19 mouse cellular contexts compared by ENCODE assay signal in the genomic region with DNA sequence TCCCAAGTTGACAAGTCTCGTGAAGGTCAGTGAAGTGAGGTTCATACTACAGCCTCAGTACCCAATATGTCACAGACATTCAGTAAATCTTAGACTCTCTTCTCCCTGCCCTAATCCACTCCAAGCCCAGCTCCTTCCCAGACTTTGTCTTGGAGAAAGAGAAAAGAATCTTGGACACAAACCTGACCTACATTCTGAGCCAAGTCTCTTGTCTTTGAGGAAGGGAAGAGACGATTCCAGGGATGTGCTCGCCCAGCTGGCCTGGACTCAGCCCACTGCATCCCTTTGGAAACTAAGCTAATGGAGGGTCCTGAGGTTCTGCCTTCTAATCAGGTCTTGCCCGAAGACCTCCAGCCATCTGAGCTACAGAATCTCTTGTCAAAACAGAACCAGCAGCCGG.
A peak's percentile ranks its signal among the peaks of the same experiment; 100 is the strongest.
DNase-seq lines count a peak whose midpoint lies in the region; ATAC-seq lines count a peak whose summit lies in the region.
"Had no signal": no experiment of that assay in that cellular context is flagged by ENCODE, and none has a peak within 500 bp of the region (broad histone marks: within the 10 kb centered on the region; RNA-seq: fewer than 3 reads in every experiment).

No protein-coding gene starts in this region.

- H3K4me3 ChIP-seq in liver, embryonic 12.5 days: no peak overlapping the region
- H3K4me3 ChIP-seq: embryonic facial prominence, embryonic 10.5 days; forebrain, embryonic 13.5 days; limb, embryonic 13.5 days; liver, embryonic 15.5 days; midbrain, embryonic 15.5 days had no signal

- H3K27ac ChIP-seq in liver, embryonic 12.5 days: no peak overlapping the region
- H3K27ac ChIP-seq: embryonic facial prominence, embryonic 10.5 days; forebrain, embryonic 13.5 days; limb, embryonic 13.5 days; liver, embryonic 15.5 days; midbrain, embryonic 15.5 days had no signal

- H3K9ac ChIP-seq in liver, embryonic 12.5 days: no peak overlapping the region
- H3K9ac ChIP-seq: forebrain, embryonic 13.5 days; limb, embryonic 13.5 days; liver, embryonic 15.5 days; midbrain, embryonic 15.5 days had no signal

- peak; percentile 45 to 51 for DNase-seq in cerebellum, postnatal 10 days
- DNase-seq in cerebellum, adult 8-10 months: no peak
- peak; percentile 18 to 26 for DNase-seq in heart, adult 9 months (ENCODE audit: low spot score in 2 of 2)
- no peak for DNase-seq in heart, postnatal 25 days (ENCODE audit: low spot score)
- peak; percentile 28 for DNase-seq in urinary bladder, postnatal 14 days (ENCODE audit: low spot score)
- no peak for DNase-seq in urinary bladder, postnatal 10 days (ENCODE audit: low spot score)
- DNase-seq: cerebellum, postnatal 36 days; kidney, adult 11 months; kidney, postnatal 10 days; spleen, adult 18-20 months; thymus, adult 18-20 months had no signal

- intact Hi-C loops in heart, postnatal 25 days (cut with DNase I): no loop called here

- no peaks in the 10 kb centered on the region for H3K4me1 ChIP-seq in liver, embryonic 12.5 days
- H3K4me1 ChIP-seq: embryonic facial prominence, embryonic 10.5 days; liver, embryonic 15.5 days; midbrain, embryonic 15.5 days had no signal

- WGBS in liver, embryonic 12.5 days (ENCODE audit: insufficient replicate concordance): 74% methylated on average over 5 of the region's 5 CpGs

- H3K27me3 ChIP-seq in liver, embryonic 12.5 days (replicated peaks): no peaks in the 10 kb centered on the region
- H3K27me3 ChIP-seq: forebrain, embryonic 13.5 days; limb, embryonic 13.5 days; liver, embryonic 15.5 days; midbrain, embryonic 15.5 days had no signal

- H3K4me2 ChIP-seq in liver, embryonic 12.5 days: no peak overlapping the region
- H3K4me2 ChIP-seq: forebrain, embryonic 13.5 days; limb, embryonic 13.5 days; liver, embryonic 15.5 days; midbrain, embryonic 15.5 days had no signal

- H3K9me3 ChIP-seq in liver, embryonic 12.5 days (replicated peaks): no peaks in the 10 kb centered on the region
- H3K9me3 ChIP-seq: embryonic facial prominence, embryonic 10.5 days; forebrain, embryonic 13.5 days; liver, embryonic 15.5 days; midbrain, embryonic 15.5 days had no signal

- H3K36me3 ChIP-seq in liver, embryonic 12.5 days: no peaks in the 10 kb centered on the region
- H3K36me3 ChIP-seq: embryonic facial prominence, embryonic 10.5 days; limb, embryonic 13.5 days; liver, embryonic 15.5 days; midbrain, embryonic 15.5 days had no signal

- no peak for ATAC-seq in megakaryocyte-erythroid progenitor cell, adult 5-6 weeks (replicated peaks; ENCODE audit: low FRiP score, low TSS enrichment, poor library complexity, severe bottlenecking)
- no peak for ATAC-seq in liver, embryonic 12.5 days
- ATAC-seq: forebrain, embryonic 13.5 days; hindbrain, embryonic 16.5 days; midbrain, embryonic 15.5 days had no signal

Comparison
In these comparisons a context has a peak if more than half of its experiments do, and no peak if none do; other contexts are left out.
1. DNase-seq: peak in cerebellum, postnatal 10 days (2 of 2), heart, adult 9 months (2 of 2) and urinary bladder, postnatal 14 days (single experiment); none in cerebellum, adult 8-10 months (single experiment), heart, postnatal 25 days (single experiment) and urinary bladder, postnatal 10 days (single experiment).